Mouse (Mus musculus) B cell, adult 2 months (primary cell): ENCODE results near the gene Ankef1.

Experiments
- DNase-seq, 2 experiments: peaks; one replicate each; pipeline ENCODE4 v3.0.0; 2022

Gene Ankef1

DNA sequence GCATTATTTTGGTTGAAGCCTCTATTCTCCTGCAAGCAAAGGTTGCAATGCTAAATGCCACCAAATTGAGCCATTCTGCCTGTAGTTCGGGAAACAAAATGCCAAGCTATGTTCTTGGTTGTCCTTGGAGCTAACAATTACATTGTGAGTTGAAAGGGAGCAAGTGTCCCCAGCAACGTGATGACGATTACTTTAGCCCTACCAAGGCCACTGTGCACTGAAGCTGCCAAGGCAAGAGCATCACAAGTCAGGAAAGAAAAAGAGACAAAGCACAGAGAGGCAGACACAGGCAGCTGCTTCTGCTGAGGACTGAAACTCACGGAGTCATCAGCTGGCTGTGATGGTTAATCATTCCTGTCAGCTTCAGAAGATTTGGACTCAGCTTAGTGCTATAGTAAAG, 99.5 kb downstream of the Ankef1 start:
- DNase-seq = no peak
